Mouse (Mus musculus) neural tube, postnatal 0 days (tissue): Measurements from ENCODE around the gene 4930544D05Rik. TPM values are rescaled to one million over a fixed set of nuclear protein-coding genes. Genes with fewer than 3 reads are reported as not detected.

ENCODE experiments used
- polyA plus RNA-seq: library from polyadenylated mRNA; unstranded; fragments of >200 nt; fragmentation: Nextera tagmentation; extraction: Ambion mirVana; gene quantifications from 2 replicates; pipeline ENCODE4 v1.2.1, GENCODE M21; 2015

The 4930544D05Rik gene
- polyA plus RNA-seq, result not detected in 2 replicates

GRCm38 (mm10) chr11:70615516-70616093 lies at the start of gene 4930544D05Rik:
Gene 4930544D05Rik, plus strand, starts transcription at chr11:70615848.

GRCm38 (mm10) chr11:70619101-70619500 lies 3.5 kb downstream of the 4930544D05Rik start, which contains the start of gene Chrne:
Gene Chrne, minus strand, starts transcription at chr11:70619216.

DNA sequence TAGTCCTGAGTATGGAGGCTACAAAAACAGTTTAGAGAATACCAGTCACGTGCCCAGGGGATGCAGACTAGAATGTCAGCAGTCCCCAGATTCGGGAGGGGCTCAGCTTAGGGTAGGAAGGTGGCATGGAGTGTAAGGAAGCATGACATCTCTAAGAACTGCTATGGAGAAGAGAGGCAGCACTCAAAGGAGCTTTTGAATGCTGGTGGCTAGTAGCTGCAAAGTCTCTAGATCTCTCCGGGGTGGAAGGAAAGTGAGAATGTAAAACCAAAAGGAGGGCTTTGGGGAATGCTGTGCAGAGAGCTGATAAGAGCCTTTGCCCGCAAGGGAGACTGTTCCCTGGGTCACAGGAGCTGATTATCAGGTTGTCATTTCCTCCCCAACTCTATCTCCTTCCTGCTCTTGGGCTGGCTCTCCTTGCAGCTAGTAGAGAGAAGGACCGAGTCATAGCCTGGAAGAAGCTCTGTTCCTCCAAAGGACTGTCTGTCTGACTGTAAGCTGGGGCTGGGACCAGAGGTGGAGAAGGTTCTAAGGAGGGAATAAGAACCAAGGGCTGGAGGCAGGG lies 23.1 kb downstream of the 4930544D05Rik start, which contains the start of gene Gp1ba:
Gp1ba (plus strand) TSS at position 409 of the 565 bp plus-strand sequence.

DNA sequence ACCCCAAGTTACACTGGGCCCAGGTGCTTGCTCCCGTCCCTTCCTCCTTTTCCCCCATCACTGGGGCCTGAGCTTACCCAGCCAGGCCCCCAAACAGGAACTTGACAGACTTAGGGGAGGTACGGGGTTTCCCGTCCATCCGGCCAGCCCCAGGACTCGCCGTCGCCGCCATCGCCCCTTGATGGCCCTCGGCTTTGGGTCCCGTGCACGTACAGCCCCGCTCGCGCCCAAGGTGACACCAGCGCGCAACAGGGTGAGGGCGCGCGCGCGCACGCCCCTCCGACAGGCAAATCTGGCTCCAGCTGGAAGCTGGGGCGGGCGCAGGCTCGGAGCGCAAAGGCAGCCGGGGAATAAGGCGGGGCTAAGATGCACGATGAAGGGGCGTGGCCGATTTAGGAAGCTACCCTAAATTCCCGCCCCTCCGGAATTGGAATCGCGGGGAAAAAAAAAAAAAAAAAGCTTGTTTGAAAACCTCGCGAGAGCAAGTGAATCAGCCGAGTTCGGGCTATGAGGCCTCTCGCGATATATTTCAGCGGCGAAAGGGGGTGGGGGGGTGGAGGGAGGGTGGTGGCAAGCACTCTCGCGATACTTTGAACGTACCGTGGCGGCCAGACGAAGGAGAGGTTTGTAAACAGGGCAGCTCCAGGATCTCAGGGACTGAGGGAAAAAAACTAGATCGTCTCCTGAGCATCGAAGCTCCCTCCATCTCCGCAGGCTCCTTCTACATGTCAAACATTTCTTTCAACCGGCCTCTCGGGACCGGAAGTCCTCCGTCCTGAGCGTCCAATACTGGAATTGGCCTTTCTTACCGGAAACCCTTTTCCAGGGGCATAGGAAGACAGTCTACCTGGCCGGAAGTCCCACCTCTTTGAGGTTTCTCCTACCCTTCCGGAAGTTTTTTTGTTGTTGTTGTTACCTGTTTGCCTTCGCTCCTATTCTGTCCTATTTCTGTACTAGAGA lies 31.3 kb downstream of the 4930544D05Rik start, which contains the start of the genes Rnf167 and Slc25a11:
Rnf167 (plus strand) TSS at position 545 of the 960 bp plus-strand sequence.
Slc25a11 (minus strand) TSS at position 789 of the 960 bp plus-strand sequence.

DNA sequence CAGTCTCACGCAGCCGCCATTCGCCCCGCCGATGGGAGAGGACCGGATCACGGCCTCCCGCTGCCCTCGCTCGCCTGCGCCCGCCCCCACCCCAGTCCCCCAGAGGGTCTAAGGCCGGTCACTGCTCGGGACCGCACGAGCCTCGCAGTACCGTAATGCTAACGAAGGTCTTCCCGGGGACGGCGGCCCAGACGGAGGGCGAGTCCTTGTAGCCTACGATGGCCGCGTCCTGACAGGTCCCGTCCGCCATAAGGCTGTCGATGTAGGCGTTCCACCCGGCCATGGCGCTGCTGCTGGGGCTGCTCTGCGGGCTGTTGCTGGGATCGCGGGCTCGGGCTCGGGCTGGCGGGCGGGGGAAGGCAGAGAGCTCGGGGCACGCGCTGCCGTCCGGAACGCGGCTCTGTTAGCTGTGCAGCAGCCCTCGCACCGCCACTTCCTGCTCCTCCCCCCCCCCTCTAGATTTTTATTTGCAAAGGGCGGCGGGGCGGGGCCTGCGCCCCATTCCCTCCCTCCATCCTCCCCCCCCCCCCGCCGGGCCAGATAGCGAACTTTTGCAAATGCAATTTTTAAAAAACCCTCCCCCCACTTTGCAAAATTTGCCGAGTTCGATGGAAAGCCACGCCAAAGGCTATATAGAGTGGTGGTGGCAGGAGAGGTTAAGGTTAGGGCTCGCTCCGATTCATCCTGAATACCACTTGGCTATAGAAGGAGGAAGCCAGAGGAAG lies 38.7 kb downstream of the 4930544D05Rik start, which contains the start of gene Pfn1:
Pfn1 (minus strand) TSS at position 447 of the 725 bp plus-strand sequence.

GRCm38 (mm10) chr11:70656964-70657363 lies 41.3 kb downstream of the 4930544D05Rik start, which contains the start of gene Eno3:
Gene Eno3, plus strand, starts transcription at chr11:70657202.

Other genes starting within 250 kb of the 4930544D05Rik start
- 23.0 and 25.1 TPM in 2 replicates for gene Pelp1, start 205.8 kb upstream of the 4930544D05Rik start, polyA plus RNA-seq
- 63.1 and 70.4 TPM in 2 replicates for gene Arrb2, start 183.2 kb upstream of the 4930544D05Rik start, polyA plus RNA-seq
- 35.2 and 36.0 TPM in 2 replicates for gene Med11, start 163.9 kb upstream of the 4930544D05Rik start, polyA plus RNA-seq
- 0.80 and 1.5 TPM in 2 replicates for gene Zmynd15, start 156.4 kb upstream of the 4930544D05Rik start, polyA plus RNA-seq
- gene Cxcl16, start 155.9 kb upstream of the 4930544D05Rik start, polyA plus RNA-seq, result 9.8 and 10.5 TPM in 2 replicates
- 6.2 and 6.9 TPM in 2 replicates for gene Tm4sf5, start 110.6 kb upstream of the 4930544D05Rik start, polyA plus RNA-seq
- 0.48 TPM in 1 of 2 replicates, not detected in the other for gene Vmo1, start 101.2 kb upstream of the 4930544D05Rik start, polyA plus RNA-seq
- gene Gltpd2, start 96.7 kb upstream of the 4930544D05Rik start, polyA plus RNA-seq, result 0.28 and 0.34 TPM in 2 replicates
- gene Psmb6, start 90.5 kb upstream of the 4930544D05Rik start, polyA plus RNA-seq, result 779 and 839 TPM in 2 replicates
- not detected in 2 replicates for gene Gm40193, start 82.9 kb upstream of the 4930544D05Rik start, polyA plus RNA-seq
- 20.0 and 21.7 TPM in 2 replicates for gene Pld2, start 75.8 kb upstream of the 4930544D05Rik start, polyA plus RNA-seq
- gene Mink1, start 53.0 kb upstream of the 4930544D05Rik start, polyA plus RNA-seq, result 15.4 and 18.3 TPM in 2 replicates
- 0.72 and 0.92 TPM in 2 replicates for gene Chrne, start 3.4 kb downstream of the 4930544D05Rik start, polyA plus RNA-seq
- gene Gp1ba, start 23.3 kb downstream of the 4930544D05Rik start, polyA plus RNA-seq, result 0.22 and 0.27 TPM in 2 replicates
- gene Rnf167, start 31.4 kb downstream of the 4930544D05Rik start, polyA plus RNA-seq, result 86.8 and 91.5 TPM in 2 replicates
- gene Slc25a11, start 31.6 kb downstream of the 4930544D05Rik start, polyA plus RNA-seq, result 162 TPM in 2 replicates
- 622 and 671 TPM in 2 replicates for gene Pfn1, start 38.8 kb downstream of the 4930544D05Rik start, polyA plus RNA-seq
- gene Eno3, start 41.4 kb downstream of the 4930544D05Rik start, polyA plus RNA-seq, result 9.6 and 10.6 TPM in 2 replicates
- 134 and 151 TPM in 2 replicates for gene Spag7, start 53.6 kb downstream of the 4930544D05Rik start, polyA plus RNA-seq
- 32.5 and 35.4 TPM in 2 replicates for gene Camta2, start 72.3 kb downstream of the 4930544D05Rik start, polyA plus RNA-seq
- 2.2 and 2.5 TPM in 2 replicates for gene Inca1, start 84.3 kb downstream of the 4930544D05Rik start, polyA plus RNA-seq
- gene Kif1c, start 84.7 kb downstream of the 4930544D05Rik start, polyA plus RNA-seq, result 2.2 and 2.5 TPM in 2 replicates
- 13.2 and 15.0 TPM in 2 replicates for gene Zfp3, start 148.4 kb downstream of the 4930544D05Rik start, polyA plus RNA-seq
- 0.28 and 0.36 TPM in 2 replicates for gene Scimp, start 196.7 kb downstream of the 4930544D05Rik start, polyA plus RNA-seq
- gene Rabep1, start 228.9 kb downstream of the 4930544D05Rik start, polyA plus RNA-seq, result 98.5 and 103 TPM in 2 replicates